Mouse (Mus musculus): ENCODE results near the gene Tmem150b. TPM values are rescaled to one million over a fixed set of nuclear protein-coding genes. Genes with fewer than 3 reads are reported as not detected.

Gene Tmem150b
- polyA plus RNA-seq, 1 experiment from 2014 or later, result 20.7 TPM

DNA sequence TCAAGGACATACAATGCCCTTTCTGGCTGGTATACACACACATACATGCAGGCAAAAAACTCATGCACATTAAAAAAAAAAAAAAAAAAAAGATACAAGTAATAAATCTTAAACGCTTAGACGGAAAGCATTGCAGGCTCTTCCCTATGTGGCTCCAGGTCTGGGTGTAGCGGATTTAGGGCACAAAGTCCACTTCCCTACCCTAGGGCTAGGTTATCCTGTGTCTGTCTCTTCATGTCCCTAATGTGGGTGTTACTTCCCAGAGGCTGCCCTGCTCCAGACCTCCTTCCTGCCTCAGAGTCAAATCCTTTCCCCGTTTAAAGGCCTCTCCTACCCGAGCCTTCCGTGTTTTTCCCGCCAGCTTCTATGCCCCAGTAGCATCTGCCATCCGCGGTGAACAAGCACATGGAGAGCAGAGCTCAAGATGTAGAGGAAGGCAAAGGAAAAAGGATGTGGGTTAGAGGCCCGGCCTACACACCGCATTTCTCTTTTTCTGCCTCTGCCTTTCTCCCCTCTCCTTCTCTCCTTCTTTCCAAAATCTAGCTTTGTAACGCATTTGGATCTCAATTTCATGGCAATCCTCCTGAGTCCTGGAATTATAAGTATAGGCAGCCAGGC is 50.8 kb downstream of the Tmem150b start:
- Histone ChIP-seq H3K4me3 (ENCODE audit: low read depth, low read length) (no peak overlapping the region), H3K9me3 (ENCODE audit: control insufficient read depth) (no peaks in the 10 kb centered on the region), H3K4me1 (replicated peaks; ENCODE audit: control insufficient read depth, insufficient read depth, low read length) (no peaks in the 10 kb centered on the region; the same call in 1 of the 2 replicates), H3K36me3 (ENCODE audit: control insufficient read depth, insufficient read depth) (peaks cover 26% of the 10 kb centered on the region; the same call in 1 of the 2 replicates), H3K27ac (ENCODE audit: low read depth, low read length) (peak overlapping the region; percentile 7; the same call in 1 of the 2 replicates), H3K27me3 (replicated peaks; ENCODE audit: control insufficient read depth, insufficient read depth, low read length) (no peaks in the 10 kb centered on the region), H3K9ac (ENCODE audit: low read depth, low read length) (no peak overlapping the region), H3K4me2 (replicated peaks; ENCODE audit: low read depth) (no peak overlapping the region)
- TF ChIP-seq CTCF (IDR thresholded peaks at IDR 0.05; ENCODE audit: low read depth), result no peak
- ATAC-seq, result peak; percentile 37; the same call in 1 of the 2 replicates
- WGBS, result 62% methylated on average over 12 of the region's 12 CpGs

DNA sequence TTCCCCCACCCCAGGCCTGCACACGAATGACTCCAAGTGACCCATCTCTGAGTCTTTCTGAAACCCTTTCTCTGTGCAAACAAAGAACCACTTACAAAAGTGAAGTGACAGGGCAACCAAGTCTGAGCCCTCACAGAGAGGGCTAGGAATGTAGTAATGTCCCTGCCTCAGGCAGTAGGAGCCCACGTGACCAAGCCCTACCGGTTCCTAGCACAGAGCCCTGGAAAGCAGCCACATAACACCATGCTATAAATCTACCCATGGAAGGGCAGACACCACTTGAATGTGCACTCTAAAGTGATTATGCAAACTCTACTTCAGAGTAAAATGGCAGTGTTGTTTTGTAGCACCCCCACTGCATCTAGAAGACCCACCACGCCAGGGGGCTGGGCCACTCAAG is 53.1 kb downstream of the Tmem150b start:
- no peak for ATAC-seq
- Histone ChIP-seq H3K27ac (ENCODE audit: low read depth, low read length) (no peak overlapping the region), H3K27me3 (replicated peaks; ENCODE audit: control insufficient read depth, insufficient read depth, low read length) (no peaks in the 10 kb centered on the region), H3K9me3 (ENCODE audit: control insufficient read depth) (no peaks in the 10 kb centered on the region), H3K4me1 (replicated peaks; ENCODE audit: control insufficient read depth, insufficient read depth, low read length) (no peaks in the 10 kb centered on the region; the same call in 1 of the 2 replicates), H3K9ac (ENCODE audit: low read depth, low read length) (no peak overlapping the region), H3K4me2 (replicated peaks; ENCODE audit: low read depth) (no peak overlapping the region), H3K4me3 (ENCODE audit: low read depth, low read length) (no peak overlapping the region), H3K36me3 (ENCODE audit: control insufficient read depth, insufficient read depth) (peaks cover 19% of the 10 kb centered on the region; the same call in 1 of the 2 replicates)
- TF ChIP-seq CTCF (IDR thresholded peaks at IDR 0.05; ENCODE audit: low read depth), result no peak
- WGBS, result 55% methylated on average over 4 of the region's 4 CpGs

DNA sequence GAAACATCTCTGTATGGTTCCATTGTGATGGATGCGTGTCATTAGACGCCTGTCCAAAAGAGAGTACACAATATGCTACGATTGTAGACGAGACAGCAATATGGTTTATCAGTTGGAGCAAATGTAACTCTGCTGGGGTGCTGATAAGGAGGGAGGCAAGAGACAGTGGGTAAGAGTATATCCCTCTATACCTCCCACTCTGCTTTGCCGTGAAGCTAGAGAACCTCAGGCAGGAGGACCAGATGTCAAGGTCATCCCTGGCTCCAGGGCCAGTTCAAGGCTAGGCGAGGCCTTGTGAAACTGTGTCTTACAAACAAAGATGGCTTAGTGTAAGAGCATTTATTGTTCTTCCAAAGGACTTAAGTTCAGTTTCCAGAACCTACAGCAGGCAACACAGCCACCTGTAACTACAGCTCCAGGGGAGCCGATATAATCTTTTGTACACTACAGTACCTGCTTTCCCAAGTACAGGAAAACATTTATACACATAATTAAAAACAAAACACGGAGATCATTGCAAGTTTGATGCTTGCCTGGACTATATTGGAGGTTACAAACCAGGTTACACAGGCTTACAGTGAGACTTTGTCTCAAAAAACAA is 54.3 kb downstream of the Tmem150b start:
- Histone ChIP-seq H3K27me3 (replicated peaks; ENCODE audit: control insufficient read depth, insufficient read depth, low read length) (no peaks in the 10 kb centered on the region), H3K4me2 (replicated peaks; ENCODE audit: low read depth) (no peak overlapping the region), H3K9me3 (ENCODE audit: control insufficient read depth) (no peaks in the 10 kb centered on the region), H3K4me3 (ENCODE audit: low read depth, low read length) (no peak overlapping the region), H3K27ac (ENCODE audit: low read depth, low read length) (no peak overlapping the region), H3K36me3 (ENCODE audit: control insufficient read depth, insufficient read depth) (peaks cover 16% of the 10 kb centered on the region; the same call in 1 of the 2 replicates), H3K9ac (ENCODE audit: low read depth, low read length) (no peak overlapping the region), H3K4me1 (replicated peaks; ENCODE audit: control insufficient read depth, insufficient read depth, low read length) (no peaks in the 10 kb centered on the region; the same call in 1 of the 2 replicates)
- 83% methylated on average over 8 of the region's 8 CpGs for WGBS
- ATAC-seq, result no peak
- TF ChIP-seq CTCF (IDR thresholded peaks at IDR 0.05; ENCODE audit: low read depth), result no peak

GRCm38 (mm10) chr7:4669156-4669555 is 55.9 kb downstream of the Tmem150b start:
- Histone ChIP-seq H3K9ac (ENCODE audit: low read depth, low read length) (no peak overlapping the region), H3K4me1 (replicated peaks; ENCODE audit: control insufficient read depth, insufficient read depth, low read length) (no peaks in the 10 kb centered on the region; the same call in 1 of the 2 replicates), H3K36me3 (ENCODE audit: control insufficient read depth, insufficient read depth) (peaks cover 20% of the 10 kb centered on the region; the same call in 1 of the 2 replicates), H3K4me3 (ENCODE audit: low read depth, low read length) (no peak overlapping the region), H3K9me3 (ENCODE audit: control insufficient read depth) (no peaks in the 10 kb centered on the region), H3K27ac (ENCODE audit: low read depth, low read length) (no peak overlapping the region), H3K4me2 (replicated peaks; ENCODE audit: low read depth) (no peak overlapping the region), H3K27me3 (replicated peaks; ENCODE audit: control insufficient read depth, insufficient read depth, low read length) (no peaks in the 10 kb centered on the region)
- no peak for ATAC-seq
- 98% methylated on average over 9 of the region's 9 CpGs for WGBS
- TF ChIP-seq CTCF (IDR thresholded peaks at IDR 0.05; ENCODE audit: low read depth), result no peak

DNA sequence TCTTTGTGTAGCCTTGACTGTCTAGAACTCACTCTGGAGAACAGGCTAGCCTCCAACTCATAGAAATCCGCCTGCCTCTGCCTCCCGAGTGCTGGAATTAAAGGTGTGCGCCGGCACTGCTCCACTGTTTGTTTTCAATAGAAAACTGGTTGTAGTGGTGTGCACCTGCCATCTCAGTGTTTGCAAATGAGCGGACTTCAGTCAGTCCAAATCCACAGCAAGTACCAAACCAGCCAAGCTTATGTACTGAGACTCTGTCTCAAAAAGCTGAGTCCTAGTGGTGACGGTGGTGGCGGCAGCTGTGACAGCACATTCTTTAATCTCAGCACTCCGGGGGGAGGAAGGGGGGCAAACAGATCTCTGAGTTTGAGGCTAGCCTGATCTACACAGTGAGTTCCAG is 56.5 kb downstream of the Tmem150b start:
- Histone ChIP-seq H3K27me3 (replicated peaks; ENCODE audit: control insufficient read depth, insufficient read depth, low read length) (no peaks in the 10 kb centered on the region), H3K9me3 (ENCODE audit: control insufficient read depth) (no peaks in the 10 kb centered on the region), H3K4me2 (replicated peaks; ENCODE audit: low read depth) (no peak overlapping the region), H3K9ac (ENCODE audit: low read depth, low read length) (no peak overlapping the region), H3K27ac (ENCODE audit: low read depth, low read length) (no peak overlapping the region), H3K36me3 (ENCODE audit: control insufficient read depth, insufficient read depth) (peaks cover 23% of the 10 kb centered on the region; the same call in 1 of the 2 replicates), H3K4me1 (replicated peaks; ENCODE audit: control insufficient read depth, insufficient read depth, low read length) (no peaks in the 10 kb centered on the region), H3K4me3 (ENCODE audit: low read depth, low read length) (no peak overlapping the region)
- no peak for TF ChIP-seq CTCF (IDR thresholded peaks at IDR 0.05; ENCODE audit: low read depth)
- 94% methylated on average over 8 of the region's 8 CpGs for WGBS
- no peak for ATAC-seq

DNA sequence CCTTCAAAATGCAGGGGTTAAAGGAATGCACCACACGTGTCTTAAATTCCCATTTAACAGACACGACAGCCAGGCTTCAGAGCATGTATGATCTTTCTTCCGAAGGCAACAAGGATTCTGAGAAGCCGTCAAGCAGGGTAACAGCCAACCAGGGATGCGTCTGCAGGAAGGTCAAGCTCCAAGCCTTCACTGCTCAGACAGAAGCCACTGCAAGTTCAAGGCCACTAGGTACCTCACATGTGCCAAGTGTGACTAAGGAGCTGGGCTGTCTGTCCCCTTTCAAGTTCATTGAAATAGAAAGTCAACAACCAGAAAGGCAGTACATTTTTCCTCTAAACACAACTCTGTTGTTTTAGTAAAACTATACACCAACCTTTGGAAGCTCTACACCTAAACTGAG is 58.2 kb downstream of the Tmem150b start:
- Histone ChIP-seq H3K27me3 (replicated peaks; ENCODE audit: control insufficient read depth, insufficient read depth, low read length) (no peaks in the 10 kb centered on the region), H3K9ac (ENCODE audit: low read depth, low read length) (no peak overlapping the region), H3K4me2 (replicated peaks; ENCODE audit: low read depth) (no peak overlapping the region), H3K4me3 (ENCODE audit: low read depth, low read length) (no peak overlapping the region), H3K9me3 (ENCODE audit: control insufficient read depth) (no peaks in the 10 kb centered on the region), H3K27ac (ENCODE audit: low read depth, low read length) (no peak overlapping the region), H3K36me3 (ENCODE audit: control insufficient read depth, insufficient read depth) (peaks cover 27% of the 10 kb centered on the region; the same call in 1 of the 2 replicates), H3K4me1 (replicated peaks; ENCODE audit: control insufficient read depth, insufficient read depth, low read length) (no peaks in the 10 kb centered on the region)
- ATAC-seq, result no peak
- whole genome bisulfite sequencing, result 95% methylated on average over 5 of the region's 5 CpGs
- no peak for TF ChIP-seq CTCF (IDR thresholded peaks at IDR 0.05; ENCODE audit: low read depth)

Measured in intestine, postnatal 0 days (tissue).